Mouse (Mus musculus) skeletal muscle tissue, adult 2 months (tissue): Measurements from ENCODE around the gene Arhgef38.

Experiments used
- DNase-seq: peaks from one replicate; pipeline ENCODE4 v3.0.0-alpha.2; 2012; ENCODE audit warnings: low read depth, low spot score

Arhgef38 gene

GRCm38 (mm10) chr3:133234821-133235295 lies at the start of gene Arhgef38:
Gene Arhgef38, minus strand, starts transcription at chr3:133234949.
- no peak for DNase-seq

- DNase-seq, result no peak
Observed at GRCm38 (mm10) chr3:133271887-133272286, 37.1 kb upstream of the Arhgef38 start.

- no peak for DNase-seq
Observed at GRCm38 (mm10) chr3:133258860-133259259, 24.1 kb upstream of the Arhgef38 start.

GRCm38 (mm10) chr3:133255842-133256241 lies 21.1 kb upstream of the Arhgef38 start:
- DNase-seq, result no peak

- DNase-seq, result no peak
Observed at GRCm38 (mm10) chr3:133244027-133244426, 9.3 kb upstream of the Arhgef38 start.

GRCm38 (mm10) chr3:133241916-133242315 lies 7.2 kb upstream of the Arhgef38 start:
- no peak for DNase-seq

GRCm38 (mm10) chr3:133233993-133234392 lies 756 bp downstream of the Arhgef38 start:
- DNase-seq, result no peak

GRCm38 (mm10) chr3:133230427-133230826 lies 4.3 kb downstream of the Arhgef38 start:
- DNase-seq, result no peak

- DNase-seq, result no peak
Observed at GRCm38 (mm10) chr3:133229594-133229993, 5.2 kb downstream of the Arhgef38 start.

GRCm38 (mm10) chr3:133227258-133228012 lies 7.3 kb downstream of the Arhgef38 start:
- DNase-seq, result no peak

GRCm38 (mm10) chr3:133218501-133218900 lies 16.2 kb downstream of the Arhgef38 start:
- DNase-seq, result no peak

GRCm38 (mm10) chr3:133215198-133215819 lies 19.4 kb downstream of the Arhgef38 start:
- no peak for DNase-seq

- DNase-seq, result no peak
Observed at GRCm38 (mm10) chr3:133213434-133214114, 21.2 kb downstream of the Arhgef38 start.

- DNase-seq, result no peak
Observed at GRCm38 (mm10) chr3:133211324-133211723, 23.4 kb downstream of the Arhgef38 start.

GRCm38 (mm10) chr3:133203713-133204112 lies 31.0 kb downstream of the Arhgef38 start:
- DNase-seq, result no peak

- DNase-seq, result no peak
Observed at GRCm38 (mm10) chr3:133202171-133202570, 32.6 kb downstream of the Arhgef38 start.

GRCm38 (mm10) chr3:133188930-133189329 lies 45.8 kb downstream of the Arhgef38 start:
- no peak for DNase-seq

GRCm38 (mm10) chr3:133187524-133187923 lies 47.2 kb downstream of the Arhgef38 start:
- DNase-seq, result no peak

GRCm38 (mm10) chr3:133176033-133176750 lies 58.6 kb downstream of the Arhgef38 start:
- no peak for DNase-seq

- no peak for DNase-seq
Observed at GRCm38 (mm10) chr3:133172291-133172690, 62.5 kb downstream of the Arhgef38 start.

GRCm38 (mm10) chr3:133169737-133170136 lies 65.0 kb downstream of the Arhgef38 start:
- no peak for DNase-seq

- no peak for DNase-seq
Observed at GRCm38 (mm10) chr3:133167550-133167949, 67.2 kb downstream of the Arhgef38 start.
